18 mouse cellular contexts compared by ENCODE assay signal in genomic region chrX:104452433-104452832, GRCm38 (mm10).
"Had no signal": no experiment of that assay in that cellular context is flagged by ENCODE, and none has a peak within 500 bp of the region (broad histone marks: within the 10 kb centered on the region; RNA-seq: fewer than 3 reads in every experiment).

No protein-coding gene starts in this region.

- H3K4me2 ChIP-seq: lung, embryonic 14.5 days; midbrain, embryonic 12.5 days; neural tube, embryonic 12.5 days; stomach, embryonic 15.5 days had no signal

- H3K4me3 ChIP-seq: midbrain, embryonic 10.5 days; midbrain, embryonic 12.5 days; neural tube, embryonic 12.5 days; stomach, embryonic 15.5 days had no signal

- H3K4me1 ChIP-seq: midbrain, embryonic 10.5 days; midbrain, embryonic 12.5 days; neural tube, embryonic 12.5 days; stomach, embryonic 15.5 days had no signal

- H3K27me3 ChIP-seq: neural tube, embryonic 12.5 days; stomach, embryonic 15.5 days had no signal

- H3K9ac ChIP-seq: liver, embryonic 14.5 days; lung, embryonic 14.5 days; midbrain, embryonic 12.5 days; neural tube, embryonic 12.5 days; stomach, embryonic 15.5 days had no signal

- DNase-seq: lung, adult 18-20 months; lung, embryonic 14.5 days; lung, postnatal 10 days; lung, postnatal 4 days; midbrain, embryonic 14.5 days; retina, postnatal 1 day; right cerebral cortex, adult 18-20 months; right cerebral cortex, postnatal 25 days; right cerebral cortex, postnatal 4 days; thymus, postnatal 14 days; thymus, postnatal 36 days had no signal

- H3K27ac ChIP-seq: liver, embryonic 14.5 days; midbrain, embryonic 10.5 days; midbrain, embryonic 12.5 days; neural tube, embryonic 12.5 days; stomach, embryonic 15.5 days; stomach, postnatal 0 days had no signal

- H3K36me3 ChIP-seq: midbrain, embryonic 10.5 days; midbrain, embryonic 12.5 days; neural tube, embryonic 12.5 days; stomach, embryonic 15.5 days had no signal

- ATAC-seq: midbrain, embryonic 16.5 days had no signal

- H3K9me3 ChIP-seq: midbrain, embryonic 10.5 days; midbrain, embryonic 12.5 days; neural tube, embryonic 12.5 days; stomach, embryonic 15.5 days had no signal
